Mouse (Mus musculus): ENCODE results near the gene St8sia1.

St8sia1 gene

DNA sequence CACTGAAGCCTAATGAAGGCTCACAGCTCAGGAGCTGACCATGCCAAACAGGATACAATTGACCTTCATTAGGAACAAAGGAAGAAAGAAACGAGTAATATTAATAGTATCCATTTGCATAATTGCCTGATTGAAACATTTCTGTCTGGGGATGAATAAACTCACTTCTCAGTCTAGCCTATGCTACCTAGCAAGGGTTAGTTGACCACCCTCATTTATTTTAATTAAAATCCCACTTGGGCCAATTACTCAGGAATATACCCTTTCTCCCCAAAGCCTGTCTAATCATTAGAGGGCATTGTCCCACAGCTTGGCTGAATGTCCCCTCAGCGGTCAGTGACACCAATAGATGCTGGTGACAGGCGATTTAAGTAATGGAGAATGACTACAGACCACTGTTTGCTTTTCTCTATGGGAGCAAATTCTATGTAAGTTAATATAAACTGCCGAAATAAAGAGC is 183.6 kb downstream of the St8sia1 start:
- DNase-seq: no peak

DNA sequence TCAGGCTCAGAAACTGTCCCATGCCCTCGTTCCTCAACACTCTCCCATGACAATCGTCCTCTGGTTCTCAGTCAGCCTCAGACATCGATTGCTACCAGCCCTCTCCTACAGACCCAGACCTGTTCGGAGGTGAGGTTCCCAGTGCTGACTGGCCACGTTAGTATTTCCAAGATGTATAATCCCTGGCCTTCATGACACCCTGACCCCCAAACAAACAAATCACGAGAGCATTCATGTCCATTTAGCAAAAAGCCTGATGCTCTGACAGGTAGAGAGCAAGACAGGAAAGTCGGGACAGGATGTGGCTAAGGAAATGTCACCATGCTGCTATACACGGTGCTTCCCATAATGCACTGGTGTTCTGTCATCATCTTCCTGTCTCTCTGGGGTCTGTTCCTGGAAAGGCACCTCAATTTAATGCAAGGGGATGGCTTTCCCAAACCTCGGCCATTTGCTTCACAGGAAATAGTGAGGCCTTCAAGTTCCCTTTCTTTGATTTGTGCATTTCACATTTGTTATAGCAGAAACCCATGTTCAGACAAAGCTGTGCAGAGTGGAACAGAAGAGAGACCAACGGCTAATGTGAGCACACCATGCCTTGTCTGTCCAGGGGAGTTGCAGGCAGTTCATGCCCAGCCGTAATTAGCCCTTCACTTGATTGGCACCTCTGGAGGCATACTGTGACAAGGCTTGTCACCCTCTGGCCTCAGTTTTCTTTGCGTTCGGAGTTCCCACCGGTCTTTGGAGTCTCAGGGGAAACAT is 184.3 kb downstream of the St8sia1 start:
- DNase-seq: no peak

DNA sequence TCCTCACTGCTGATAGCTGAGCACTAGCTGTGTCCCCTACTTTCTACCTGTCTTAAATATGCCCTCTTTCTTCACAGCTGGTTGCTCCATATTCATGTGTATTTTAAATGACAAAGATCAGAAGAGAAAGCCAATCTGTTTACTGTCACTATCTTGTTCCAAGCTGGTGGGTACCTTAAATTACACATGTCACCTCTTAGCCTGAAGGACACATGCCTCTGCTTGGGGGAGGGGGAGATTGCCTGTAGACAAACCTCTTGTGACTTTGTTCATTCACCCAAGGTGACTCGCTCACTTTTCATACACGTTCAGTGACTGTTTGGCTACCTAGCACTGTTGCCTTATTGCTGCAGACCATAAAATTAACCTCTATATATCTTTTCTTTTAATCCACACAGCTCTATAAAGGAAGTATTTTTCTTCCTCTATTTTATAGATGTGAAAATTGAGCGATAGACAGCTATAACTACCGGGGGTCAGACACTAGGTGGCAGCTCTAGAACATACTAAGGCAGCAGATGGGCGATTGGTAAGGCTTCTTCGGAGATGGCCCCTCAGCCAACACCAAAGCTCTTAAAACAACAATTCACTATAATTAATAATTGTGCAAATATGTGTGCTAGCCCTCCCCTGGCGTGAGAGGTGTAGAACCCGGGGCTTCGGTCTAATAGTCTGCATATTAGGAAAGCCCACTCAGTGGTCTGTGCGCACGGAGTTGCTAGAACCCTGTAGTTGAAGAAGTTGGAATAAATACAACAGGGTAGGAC is 185.0 kb downstream of the St8sia1 start:
- DNase-seq: peak; percentile 46

DNA sequence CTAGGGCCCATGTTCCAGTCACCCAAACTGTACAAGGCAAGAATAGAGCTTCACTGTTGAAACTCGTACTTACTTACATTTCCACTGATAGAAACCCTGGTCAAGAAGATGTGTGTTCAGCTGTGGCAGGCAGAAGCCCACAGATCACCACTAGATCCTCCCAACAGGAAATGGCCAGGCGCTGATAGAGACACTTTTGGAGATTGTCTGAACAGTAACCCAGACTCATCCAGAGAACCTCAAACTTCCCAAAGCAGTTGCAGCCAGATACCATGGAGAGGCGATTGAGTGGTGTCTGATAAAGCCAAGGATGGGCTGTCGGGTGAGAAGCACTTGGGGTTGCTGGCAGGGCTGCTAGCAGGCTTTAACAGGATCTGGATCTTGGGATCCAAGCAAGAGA is 187.3 kb downstream of the St8sia1 start:
- no peak for DNase-seq

DNA sequence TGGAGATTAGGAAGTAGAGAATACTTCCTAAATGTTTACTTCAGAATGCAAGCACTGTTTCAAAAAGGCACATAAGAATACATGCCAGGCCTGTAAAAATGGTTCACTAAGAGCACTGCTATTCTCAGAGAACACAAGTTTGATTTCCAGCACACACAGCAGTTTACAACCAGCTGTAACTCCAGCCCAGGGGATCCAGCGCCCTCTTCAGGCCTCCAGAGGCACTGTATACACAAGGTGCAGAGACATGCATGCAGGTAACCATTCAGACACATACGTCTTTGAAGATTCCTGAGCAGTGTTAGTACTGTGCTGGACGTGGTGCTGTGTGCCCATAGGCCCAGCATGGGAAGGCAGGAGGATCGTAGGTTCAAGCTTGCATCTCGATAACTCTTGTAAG is 190.7 kb downstream of the St8sia1 start:
- no peak for DNase-seq

DNA sequence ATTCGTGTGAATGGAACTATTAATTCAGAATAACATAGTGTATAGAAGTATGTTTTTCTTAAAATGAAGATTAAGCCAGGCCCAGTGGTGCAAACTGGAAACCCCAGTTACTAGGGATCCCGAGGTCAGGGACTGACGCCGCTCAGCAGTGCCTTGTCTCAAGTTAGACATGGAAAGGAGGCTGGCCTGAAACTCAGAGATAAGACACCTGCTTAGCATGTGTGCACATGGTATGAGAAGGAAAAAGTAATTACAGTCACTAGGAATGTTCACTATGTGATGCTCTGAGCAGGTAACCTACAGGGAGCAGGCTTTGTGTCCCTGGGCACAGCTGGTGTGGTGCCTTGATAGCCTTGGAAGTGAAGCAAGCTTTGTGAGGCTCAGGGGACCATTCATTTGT is 192.6 kb downstream of the St8sia1 start:
- no peak for DNase-seq

All from right cerebral cortex, postnatal 14 days (tissue).